Mouse (Mus musculus) forebrain, embryonic 16.5 days (tissue): ENCODE measurements at regions not wholly inside any gene's neighbourhood (a gene's known extent, or its start where the extent isn't known, plus 50 kb on each side); places are given as distances from the start of the nearest gene placed in this dataset.

Experiments
- ATAC-seq: fragments of 200-750 bp; cut with Nextera tagmentation; 2 replicates; pipeline ENCODE4 v1.8.0; 2017; ENCODE audit warnings: mild to moderate bottlenecking, moderate library complexity
- H3K27ac ChIP-seq: fragments of 300-500 bp; sonication (generic); 2 replicates; pipeline ENCODE4 v1.5.1; 2014; ENCODE audit warnings: low read length, control low read depth
- H3K27me3 ChIP-seq: fragments of 300-500 bp; sonication (generic); replicated peaks from 2 replicates; pipeline ENCODE4 v1.6.1; 2014; ENCODE audit warnings: low read length; ENCODE audit not compliant: control insufficient read depth, insufficient read depth
- H3K36me3 ChIP-seq: fragments of 300-500 bp; sonication (generic); 2 replicates; pipeline ENCODE4 v1.6.1; 2014; ENCODE audit not compliant: control insufficient read depth, insufficient read depth
- H3K4me1 ChIP-seq: fragments of 300-500 bp; sonication (generic); replicated peaks from 2 replicates; pipeline ENCODE4 v1.6.1; 2014; ENCODE audit warnings: low read length; ENCODE audit not compliant: control insufficient read depth, insufficient read depth
- H3K4me2 ChIP-seq: fragments of 300-500 bp; sonication (generic); 2 replicates; pipeline ENCODE4 v1.6.1; 2014; ENCODE audit warnings: mild to moderate bottlenecking, low read length, control low read depth
- H3K4me3 ChIP-seq: fragments of 300-500 bp; sonication (generic); replicated peaks from 2 replicates; pipeline ENCODE4 v1.5.1; 2014; ENCODE audit warnings: mild to moderate bottlenecking, low read length, control low read depth
- H3K9ac ChIP-seq: fragments of 300-500 bp; sonication (generic); replicated peaks from 2 replicates; pipeline ENCODE4 v1.6.1; 2014; ENCODE audit warnings: low read depth, low read length, control low read depth
- H3K9me3 ChIP-seq: fragments of 300-500 bp; sonication (generic); 2 replicates; pipeline ENCODE4 v1.6.1; 2016; ENCODE audit warnings: low read length; ENCODE audit not compliant: control insufficient read depth
- WGBS: fragments of 180-500 bp; shearing (Covaris S2); extraction: QIAGEN DNeasy Blood & Tissue Kit; methylation state at CpG from one replicate; pipeline ENCODE4 v1.1.7; 2014; 5-methylcytosine and 5-hydroxymethylcytosine counted together

DNA sequence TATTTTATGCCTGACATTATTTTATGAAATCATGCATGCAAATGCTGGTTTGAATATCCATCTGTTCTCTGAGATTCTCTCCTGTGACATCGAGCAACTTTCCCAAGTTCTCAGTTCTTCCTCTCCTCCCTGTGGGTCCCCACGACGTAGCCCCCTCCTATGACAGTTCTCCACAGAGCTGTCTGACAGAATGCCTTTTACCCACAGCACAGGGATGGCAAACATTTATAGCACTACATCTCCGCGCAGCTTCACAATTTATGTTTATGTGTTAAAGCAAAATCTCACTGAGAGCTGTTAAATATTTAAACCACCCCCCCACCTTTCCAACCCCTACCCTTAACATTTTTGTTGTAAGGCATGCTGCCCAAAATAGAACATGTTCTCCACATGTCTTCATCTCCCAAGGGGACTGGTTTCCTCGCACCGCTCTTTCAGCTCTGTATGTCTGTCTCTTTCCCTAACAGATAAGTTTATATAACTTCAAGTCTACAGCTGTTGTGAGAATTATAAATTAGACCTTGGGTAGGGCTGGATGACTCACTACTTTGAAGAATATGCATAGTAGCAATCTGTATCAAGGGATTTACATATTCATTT is 63.5 kb upstream of the Ndst3 start:
- WGBS, result 75% methylated on average over 7 of the region's 7 CpGs
- no peak overlapping the region for H3K27ac ChIP-seq
- no peaks in the 10 kb centered on the region for H3K27me3 ChIP-seq
- H3K4me2 ChIP-seq, result no peak overlapping the region
- H3K9me3 ChIP-seq, result no peaks in the 10 kb centered on the region
- H3K4me1 ChIP-seq, result no peaks in the 10 kb centered on the region
- ATAC-seq, result peak; percentile 79
- no peak overlapping the region for H3K9ac ChIP-seq
- H3K4me3 ChIP-seq, result no peak overlapping the region
- no peaks in the 10 kb centered on the region for H3K36me3 ChIP-seq

DNA sequence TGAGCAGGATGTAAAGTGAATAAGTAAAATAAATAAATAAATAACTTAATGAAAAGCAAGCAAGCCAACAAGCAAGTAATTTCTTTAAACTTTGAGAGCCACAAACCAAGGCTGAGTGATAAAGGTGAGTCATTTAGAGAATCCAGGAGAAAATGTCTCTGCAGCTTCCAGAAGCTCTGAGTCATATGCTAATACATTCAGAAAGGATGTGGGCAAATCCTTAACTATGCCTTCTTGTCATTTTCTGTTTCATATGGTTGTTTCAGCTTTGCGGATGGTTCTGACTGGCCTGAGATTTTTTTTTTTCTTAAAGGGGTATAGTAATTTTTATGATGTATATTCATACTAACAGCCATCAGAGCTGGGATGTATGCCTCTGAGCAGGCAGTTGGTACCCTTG is 64.3 kb upstream of the Ndst3 start:
- H3K36me3 ChIP-seq, result no peaks in the 10 kb centered on the region
- WGBS, result 70% methylated on average over 1 of the region's 1 CpGs
- no peak for ATAC-seq

GRCm38 (mm10) chr3:123765911-123766556 is 75.4 kb upstream of the Ndst3 start:
- WGBS, result 74% methylated on average over 3 of the region's 3 CpGs
- no peak; the same call in 1 of the 2 replicates for ATAC-seq
- H3K27ac ChIP-seq, result no peak overlapping the region

More for the DNA sequence above, 64.3 kb upstream of the Ndst3 start:
- Histone ChIP-seq H3K4me2 (no peak overlapping the region), H3K9ac (no peak overlapping the region), H3K4me1 (no peaks in the 10 kb centered on the region), H3K27me3 (no peaks in the 10 kb centered on the region), H3K9me3 (no peaks in the 10 kb centered on the region), H3K4me3 (no peak overlapping the region), H3K27ac (no peak overlapping the region)

GRCm38 (mm10) chr3:123766557-123766913 is 75.9 kb upstream of the Ndst3 start:
- Histone ChIP-seq H3K4me2 (no peak overlapping the region), H3K36me3 (no peaks in the 10 kb centered on the region), H3K27ac (no peak overlapping the region), H3K9ac (no peak overlapping the region), H3K27me3 (no peaks in the 10 kb centered on the region), H3K4me1 (no peaks in the 10 kb centered on the region), H3K4me3 (no peak overlapping the region), H3K9me3 (no peaks in the 10 kb centered on the region)
- ATAC-seq, result no peak; the same call in 1 of the 2 replicates
- WGBS, result 73% methylated on average over 6 of the region's 6 CpGs

More at GRCm38 (mm10) chr3:123765911-123766556, 75.4 kb upstream of the Ndst3 start:
- no peak overlapping the region for H3K4me2 ChIP-seq
- H3K4me1 ChIP-seq, result no peaks in the 10 kb centered on the region
- H3K9me3 ChIP-seq, result no peaks in the 10 kb centered on the region
- no peaks in the 10 kb centered on the region for H3K36me3 ChIP-seq
- no peak overlapping the region for H3K9ac ChIP-seq
- H3K4me3 ChIP-seq, result no peak overlapping the region
- no peaks in the 10 kb centered on the region for H3K27me3 ChIP-seq

GRCm38 (mm10) chr3:123780507-123780906 is 89.9 kb upstream of the Ndst3 start:
- no peak overlapping the region for H3K9ac ChIP-seq
- no peaks in the 10 kb centered on the region for H3K36me3 ChIP-seq
- no peak for ATAC-seq
- no peak overlapping the region for H3K4me2 ChIP-seq
- no peak overlapping the region for H3K4me3 ChIP-seq
- H3K4me1 ChIP-seq, result no peaks in the 10 kb centered on the region
- H3K27me3 ChIP-seq, result no peaks in the 10 kb centered on the region
- H3K9me3 ChIP-seq, result no peaks in the 10 kb centered on the region
- H3K27ac ChIP-seq, result no peak overlapping the region

DNA sequence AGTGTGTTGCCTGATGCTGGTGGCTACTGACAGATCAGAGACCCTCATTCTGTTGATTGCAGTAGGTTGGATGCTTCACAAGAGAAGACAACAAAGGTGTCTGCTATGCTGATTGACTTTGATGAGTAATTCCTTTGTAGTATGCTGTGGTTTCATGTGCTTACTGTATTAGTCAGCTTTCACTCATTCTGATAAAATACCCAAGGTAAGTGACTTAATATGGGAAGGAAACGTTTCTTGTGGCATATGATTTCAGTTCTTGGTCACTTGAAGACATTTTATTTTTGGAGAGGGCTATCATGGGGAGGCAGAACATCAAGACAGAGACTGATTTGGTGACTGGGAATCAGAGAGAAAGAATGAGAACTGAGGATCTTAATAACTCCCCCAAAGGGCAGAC is 90.9 kb upstream of the Ndst3 start:
- 77% methylated on average over 1 of the region's 1 CpGs for WGBS
- ATAC-seq, result no peak
- no peak overlapping the region for H3K4me2 ChIP-seq
- H3K4me1 ChIP-seq, result no peaks in the 10 kb centered on the region
- no peaks in the 10 kb centered on the region for H3K36me3 ChIP-seq
- no peak overlapping the region for H3K4me3 ChIP-seq
- no peaks in the 10 kb centered on the region for H3K9me3 ChIP-seq
- no peak overlapping the region for H3K27ac ChIP-seq
- H3K27me3 ChIP-seq, result no peaks in the 10 kb centered on the region
- H3K9ac ChIP-seq, result no peak overlapping the region

GRCm38 (mm10) chr3:123784127-123784526 is 93.5 kb upstream of the Ndst3 start:
- Histone ChIP-seq H3K4me1 (no peaks in the 10 kb centered on the region), H3K4me2 (no peak overlapping the region), H3K9ac (no peak overlapping the region), H3K27ac (peak overlapping the region; percentile 4; the same call in 1 of the 2 replicates), H3K36me3 (no peaks in the 10 kb centered on the region), H3K9me3 (no peaks in the 10 kb centered on the region), H3K4me3 (no peak overlapping the region), H3K27me3 (no peaks in the 10 kb centered on the region)
- 13% methylated on average over 1 of the region's 1 CpGs for WGBS
- peak; percentile 91 for ATAC-seq

- no peaks in the 10 kb centered on the region for H3K9me3 ChIP-seq
- H3K36me3 ChIP-seq, result no peaks in the 10 kb centered on the region
- H3K4me2 ChIP-seq, result no peak overlapping the region
- H3K27me3 ChIP-seq, result no peaks in the 10 kb centered on the region
- H3K4me1 ChIP-seq, result no peaks in the 10 kb centered on the region
- WGBS, result 85% methylated on average over 1 of the region's 1 CpGs
- ATAC-seq, result peak; percentile 81
- H3K27ac ChIP-seq, result no peak overlapping the region
- H3K9ac ChIP-seq, result no peak overlapping the region
- no peak overlapping the region for H3K4me3 ChIP-seq
Measured at GRCm38 (mm10) chr3:123794011-123794410, 103.4 kb upstream of the Ndst3 start.

DNA sequence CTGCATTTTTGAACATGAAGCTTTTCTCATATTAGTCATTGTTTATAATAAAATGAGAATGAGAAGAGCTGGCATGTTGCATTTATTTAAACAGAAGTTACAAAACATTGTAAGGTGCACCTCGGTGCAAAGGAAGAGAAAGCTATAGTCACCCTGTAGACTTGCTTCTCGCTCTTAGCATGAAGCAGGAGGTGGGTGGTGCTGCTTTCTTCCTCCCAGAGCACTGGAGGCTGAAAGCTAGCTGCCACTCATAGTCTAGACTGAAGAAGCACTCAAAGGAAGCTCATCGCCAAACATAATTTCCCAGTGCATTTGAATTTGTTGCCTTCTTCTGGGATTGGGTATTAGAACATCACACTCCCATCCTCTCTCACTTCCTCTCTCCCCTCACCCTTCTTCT is 114.7 kb upstream of the Ndst3 start:
- no peak overlapping the region for H3K4me3 ChIP-seq
- no peak for ATAC-seq
- no peaks in the 10 kb centered on the region for H3K36me3 ChIP-seq
- 90% methylated on average over 3 of the region's 3 CpGs for WGBS
- H3K27me3 ChIP-seq, result no peaks in the 10 kb centered on the region
- H3K27ac ChIP-seq, result no peak overlapping the region
- no peaks in the 10 kb centered on the region for H3K9me3 ChIP-seq
- H3K4me2 ChIP-seq, result no peak overlapping the region
- no peak overlapping the region for H3K9ac ChIP-seq
- H3K4me1 ChIP-seq, result no peaks in the 10 kb centered on the region

DNA sequence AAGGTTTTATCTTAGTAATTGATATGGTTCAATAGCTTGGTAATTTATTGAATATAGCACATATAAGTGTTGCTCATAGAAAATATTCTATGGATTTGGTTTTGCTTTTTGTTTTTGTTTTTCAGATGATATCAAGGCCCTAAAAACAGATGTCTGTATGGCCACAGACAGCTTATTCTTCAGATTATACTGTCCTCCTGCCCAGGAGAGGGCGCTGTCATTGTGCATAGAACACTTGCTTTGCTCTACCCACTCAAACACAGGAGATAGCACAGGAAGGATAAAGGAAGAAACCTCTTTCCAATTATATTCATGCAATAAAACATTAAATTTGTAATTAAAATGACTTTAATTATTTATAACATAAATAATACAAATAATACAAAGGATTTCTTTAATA is 115.4 kb upstream of the Ndst3 start:
- no peak overlapping the region for H3K9ac ChIP-seq
- no peaks in the 10 kb centered on the region for H3K36me3 ChIP-seq
- H3K4me1 ChIP-seq, result no peaks in the 10 kb centered on the region
- H3K27ac ChIP-seq, result no peak overlapping the region
- H3K9me3 ChIP-seq, result no peaks in the 10 kb centered on the region
- no peak overlapping the region for H3K4me3 ChIP-seq
- no peak for ATAC-seq
- WGBS, result 89% methylated on average over 1 of the region's 1 CpGs
- H3K27me3 ChIP-seq, result no peaks in the 10 kb centered on the region
- no peak overlapping the region for H3K4me2 ChIP-seq
